Mouse (Mus musculus) forebrain, embryonic 13.5 days (tissue): Measurements from ENCODE around the gene Gm21477. TPM values are rescaled to one million over a fixed set of nuclear protein-coding genes. Genes with fewer than 3 reads are reported as not detected.
"Not testable (repeated sequence)": the region's sequence is repeated elsewhere in the genome, so short reads cannot be mapped to it uniquely, and the experiment has no call there.

Source experiments
- ATAC-seq: fragments of 200-750 bp; cut with Nextera tagmentation; 2 replicates; pipeline ENCODE4 v1.8.0; 2017
- H3K27ac ChIP-seq: fragments of 300-500 bp; sonication (generic); 2 replicates; pipeline ENCODE4 v1.5.1; 2015; ENCODE audit warnings: inconsistent platforms, mild to moderate bottlenecking, moderate library complexity
- H3K27me3 ChIP-seq: fragments of 300-500 bp; sonication (generic); 2 replicates; pipeline ENCODE4 v1.6.1; 2015; ENCODE audit warnings: mild to moderate bottlenecking, inconsistent platforms
- H3K36me3 ChIP-seq: fragments of 300-500 bp; sonication (generic); 2 replicates; pipeline ENCODE4 v1.6.1; 2015; ENCODE audit warnings: mild to moderate bottlenecking, inconsistent platforms; ENCODE audit not compliant: poor library complexity, severe bottlenecking
- H3K4me1 ChIP-seq: fragments of 300-500 bp; sonication (generic); 2 replicates; pipeline ENCODE4 v1.6.1; 2015; ENCODE audit warnings: inconsistent platforms
- H3K4me2 ChIP-seq: fragments of 300-500 bp; sonication (generic); 2 replicates; pipeline ENCODE4 v1.6.1; 2015; ENCODE audit warnings: inconsistent platforms, mild to moderate bottlenecking, moderate library complexity
- H3K4me3 ChIP-seq: fragments of 300-500 bp; sonication (generic); 2 replicates; pipeline ENCODE4 v1.5.1; 2015; ENCODE audit warnings: mild to moderate bottlenecking, inconsistent platforms
- H3K9ac ChIP-seq: fragments of 300-500 bp; sonication (generic); 2 replicates; pipeline ENCODE4 v1.6.1; 2015; ENCODE audit warnings: mild to moderate bottlenecking, inconsistent platforms
- H3K9me3 ChIP-seq: fragments of 300-500 bp; sonication (generic); replicated peaks from 2 replicates; pipeline ENCODE4 v1.6.1; 2016; ENCODE audit warnings: inconsistent platforms
- WGBS: fragments of 180-500 bp; shearing (Covaris S2); methylation state at CpG from one replicate; pipeline ENCODE4 v1.1.7; 2015; 5-methylcytosine and 5-hydroxymethylcytosine counted together
- polyA plus RNA-seq: library from polyadenylated mRNA; unstranded; fragments of >200 nt; fragmentation: Nextera tagmentation; extraction: Ambion mirVana; gene quantifications from 2 replicates; pipeline ENCODE4 v1.2.1, GENCODE M21; 2015

The Gm21477 gene
- not detected in 2 replicates for polyA plus RNA-seq

GRCm38 (mm10) chrY:87116521-87116920 lies at the start of gene Gm21477:
Gm21477 (plus strand) TSS chrY:87116821.
- H3K9ac ChIP-seq, H3K9me3 ChIP-seq, H3K4me3 ChIP-seq, H3K4me1 ChIP-seq, H3K27ac ChIP-seq, ATAC-seq, H3K27me3 ChIP-seq, H3K36me3 ChIP-seq, H3K4me2 ChIP-seq: not testable (repeated sequence)
- no CpG with 5 or more reads among the region's 6 CpGs for WGBS
